Mouse (Mus musculus) forebrain, embryonic 12.5 days (tissue): Measurements from ENCODE around the gene Ccdc162. TPM values are rescaled to one million over a fixed set of nuclear protein-coding genes. Genes with fewer than 3 reads are reported as not detected.

Source experiments
- ATAC-seq: fragments of 200-750 bp; cut with Nextera tagmentation; 2 replicates; pipeline ENCODE4 v1.8.0; 2017; ENCODE audit warnings: moderate TSS enrichment; ENCODE audit not compliant: low FRiP score
- H3K27ac ChIP-seq: fragments of 300-500 bp; sonication (generic); 2 replicates; pipeline ENCODE4 v1.5.1; 2016; ENCODE audit warnings: mild to moderate bottlenecking
- H3K27me3 ChIP-seq: fragments of 300-500 bp; sonication (generic); 2 replicates; pipeline ENCODE4 v1.6.1; 2016; ENCODE audit warnings: mild to moderate bottlenecking
- H3K36me3 ChIP-seq: fragments of 300-500 bp; sonication (generic); replicated peaks from 2 replicates; pipeline ENCODE4 v1.6.1; 2016; ENCODE audit warnings: mild to moderate bottlenecking
- H3K4me1 ChIP-seq: fragments of 300-500 bp; sonication (generic); 2 replicates; pipeline ENCODE4 v1.6.1; 2016
- H3K4me2 ChIP-seq: fragments of 300-500 bp; sonication (generic); 2 replicates; pipeline ENCODE4 v1.6.1; 2016; ENCODE audit warnings: mild to moderate bottlenecking, moderate library complexity
- H3K4me3 ChIP-seq: fragments of 300-500 bp; sonication (generic); replicated peaks from 2 replicates; pipeline ENCODE4 v1.5.1; 2016; ENCODE audit warnings: mild to moderate bottlenecking
- H3K9ac ChIP-seq: fragments of 300-500 bp; sonication (generic); 2 replicates; pipeline ENCODE4 v1.6.1; 2016; ENCODE audit warnings: mild to moderate bottlenecking
- H3K9me3 ChIP-seq: fragments of 300-500 bp; sonication (generic); 2 replicates; pipeline ENCODE4 v1.6.1; 2016
- WGBS: fragments of 180-500 bp; shearing (Covaris S2); methylation state at CpG from one replicate; pipeline ENCODE4 v1.1.7; 2016; 5-methylcytosine and 5-hydroxymethylcytosine counted together
- polyA plus RNA-seq: library from polyadenylated mRNA; unstranded; fragments of >200 nt; fragmentation: Nextera tagmentation; extraction: Ambion mirVana; gene quantifications from 2 replicates; pipeline ENCODE4 v1.2.1, GENCODE M21; 2016

The Ccdc162 gene
- polyA plus RNA-seq, 1 experiment from 2014 or later, result 0.31 TPM

DNA sequence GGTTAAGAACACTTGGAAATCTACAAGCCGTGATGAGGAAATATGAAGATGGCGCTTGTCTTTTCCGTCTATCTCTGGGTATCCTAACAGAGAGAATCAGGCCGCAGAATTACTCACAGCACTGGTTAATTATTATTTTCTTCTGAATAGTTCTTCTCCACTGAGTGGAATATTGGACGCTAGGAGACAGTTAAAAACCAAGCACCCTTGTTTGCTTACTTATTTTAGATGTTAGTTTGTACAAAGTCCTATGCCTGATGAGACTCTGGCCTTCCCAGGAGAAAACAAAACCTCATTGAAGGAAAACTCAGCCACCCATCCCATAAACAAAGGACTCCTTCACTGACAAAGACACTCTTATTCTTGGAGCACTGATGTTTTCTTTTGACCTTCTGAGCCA, 104.5 kb downstream of the Ccdc162 start:
- no peaks in the 10 kb centered on the region for H3K4me1 ChIP-seq
- no peak overlapping the region for H3K4me3 ChIP-seq
- no peak for ATAC-seq
- no peak overlapping the region for H3K4me2 ChIP-seq
- H3K9ac ChIP-seq, result no peak overlapping the region
- 91% methylated on average over 5 of the region's 5 CpGs for WGBS
- no peaks in the 10 kb centered on the region for H3K27me3 ChIP-seq
- H3K9me3 ChIP-seq, result no peaks in the 10 kb centered on the region
- no peaks in the 10 kb centered on the region for H3K36me3 ChIP-seq
- no peak overlapping the region for H3K27ac ChIP-seq

GRCm38 (mm10) chr10:41609475-41609874, 107.0 kb downstream of the Ccdc162 start:
- Histone ChIP-seq H3K36me3 (no peaks in the 10 kb centered on the region), H3K4me3 (no peak overlapping the region), H3K9me3 (no peaks in the 10 kb centered on the region), H3K27ac (no peak overlapping the region), H3K9ac (no peak overlapping the region), H3K4me1 (no peaks in the 10 kb centered on the region), H3K4me2 (no peak overlapping the region), H3K27me3 (no peaks in the 10 kb centered on the region)
- ATAC-seq, result no peak
- WGBS, result 88% methylated on average over 1 of the region's 1 CpGs

DNA sequence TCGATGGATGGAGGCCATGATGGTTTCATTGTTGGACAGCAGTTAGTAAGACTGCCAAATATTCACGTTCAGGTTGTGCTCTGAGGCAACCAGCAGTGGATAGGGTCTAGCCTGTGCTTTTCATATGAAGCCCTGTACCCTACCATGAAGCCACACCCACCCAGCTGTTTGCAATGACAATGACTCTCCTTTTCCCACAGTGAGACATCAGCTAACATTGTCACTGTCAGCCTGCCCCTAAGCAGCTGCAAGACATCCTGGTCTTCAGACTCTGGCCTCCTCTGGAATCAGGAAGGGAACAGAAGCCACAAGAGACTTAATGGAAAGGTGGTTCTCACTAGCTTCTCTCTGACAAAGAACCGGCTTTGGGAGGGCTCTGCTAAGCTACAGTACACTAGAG, 107.9 kb downstream of the Ccdc162 start:
- H3K9ac ChIP-seq, result no peak overlapping the region
- H3K27ac ChIP-seq, result no peak overlapping the region
- no peaks in the 10 kb centered on the region for H3K27me3 ChIP-seq
- WGBS, result 89% methylated on average over 3 of the region's 3 CpGs
- no peaks in the 10 kb centered on the region for H3K9me3 ChIP-seq
- ATAC-seq, result no peak
- H3K36me3 ChIP-seq, result no peaks in the 10 kb centered on the region
- H3K4me1 ChIP-seq, result no peaks in the 10 kb centered on the region
- no peak overlapping the region for H3K4me2 ChIP-seq
- no peak overlapping the region for H3K4me3 ChIP-seq

- ATAC-seq, result no peak
- Histone ChIP-seq H3K9ac (no peak overlapping the region), H3K4me1 (peaks cover 5% of the 10 kb centered on the region), H3K4me2 (no peak overlapping the region), H3K27me3 (no peaks in the 10 kb centered on the region; the same call in 1 of the 2 replicates), H3K4me3 (no peak overlapping the region), H3K36me3 (no peaks in the 10 kb centered on the region), H3K9me3 (no peaks in the 10 kb centered on the region), H3K27ac (no peak overlapping the region)
- WGBS, result 83% methylated on average over 1 of the region's 1 CpGs
These were observed 113.8 kb downstream of the Ccdc162 start for GRCm38 (mm10) chr10:41602667-41603066.

DNA sequence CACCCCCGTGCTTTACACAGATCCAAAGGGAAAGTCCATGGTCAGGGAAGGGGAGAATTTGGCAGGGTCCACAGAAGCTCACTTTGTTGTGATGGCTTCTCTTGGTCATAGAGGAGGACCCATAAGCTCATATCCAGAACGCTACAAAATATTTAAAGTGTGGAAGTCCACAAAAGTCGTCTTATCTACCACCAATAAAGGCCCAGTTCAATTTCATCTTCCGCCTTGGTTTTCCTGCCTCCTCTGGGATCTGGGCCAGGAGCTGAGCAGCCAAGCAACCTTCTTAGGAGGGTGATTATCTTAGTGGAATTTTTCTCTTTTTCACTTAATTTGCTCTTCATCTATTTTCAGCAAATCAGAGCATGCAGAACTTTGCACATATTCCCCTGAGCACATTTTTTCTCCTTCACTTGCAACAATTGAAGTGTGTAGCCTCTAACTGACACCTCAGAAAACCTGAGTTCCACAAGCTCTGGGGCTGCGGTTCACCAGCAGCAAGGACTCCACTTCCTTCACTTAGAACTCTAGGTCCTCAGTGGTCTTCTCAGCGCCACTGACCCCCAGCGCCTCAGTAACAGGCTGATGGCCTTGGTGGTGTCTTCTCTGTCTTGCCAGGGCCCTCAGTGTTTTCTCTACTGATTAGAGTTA, 114.4 kb downstream of the Ccdc162 start:
- Histone ChIP-seq H3K27me3 (no peaks in the 10 kb centered on the region; the same call in 1 of the 2 replicates), H3K27ac (no peak overlapping the region), H3K4me2 (no peak overlapping the region), H3K4me3 (no peak overlapping the region), H3K4me1 (peaks cover 5% of the 10 kb centered on the region), H3K9me3 (no peaks in the 10 kb centered on the region), H3K36me3 (no peaks in the 10 kb centered on the region), H3K9ac (no peak overlapping the region)
- 88% methylated on average over 7 of the region's 7 CpGs for WGBS
- no peak for ATAC-seq

DNA sequence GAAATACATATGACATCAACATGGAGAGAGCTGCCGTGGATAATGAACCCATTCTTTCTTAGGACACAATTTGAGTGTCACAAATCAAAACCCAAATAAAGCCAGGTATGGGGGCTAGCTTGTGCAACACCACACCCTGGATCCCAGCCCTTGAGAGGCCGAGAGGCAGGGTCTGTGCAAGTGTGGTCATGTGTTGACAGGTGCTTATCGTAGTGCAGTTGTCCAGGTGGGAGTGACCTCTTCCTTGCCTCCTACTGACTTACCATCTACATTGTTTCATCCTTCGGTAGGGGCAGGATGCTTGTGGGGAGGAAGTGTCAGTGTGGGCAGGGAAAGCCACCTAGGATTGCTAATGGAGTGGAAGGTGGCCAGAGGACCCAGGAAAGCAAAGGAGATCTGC, 115.1 kb downstream of the Ccdc162 start:
- H3K27me3 ChIP-seq, result no peaks in the 10 kb centered on the region; the same call in 1 of the 2 replicates
- peaks cover 5% of the 10 kb centered on the region for H3K4me1 ChIP-seq
- no peak overlapping the region for H3K4me2 ChIP-seq
- no peaks in the 10 kb centered on the region for H3K36me3 ChIP-seq
- no peak overlapping the region for H3K9ac ChIP-seq
- no peak for ATAC-seq
- no peak overlapping the region for H3K4me3 ChIP-seq
- H3K27ac ChIP-seq, result no peak overlapping the region
- WGBS, result 84% methylated on average over 4 of the region's 4 CpGs
- no peaks in the 10 kb centered on the region for H3K9me3 ChIP-seq

DNA sequence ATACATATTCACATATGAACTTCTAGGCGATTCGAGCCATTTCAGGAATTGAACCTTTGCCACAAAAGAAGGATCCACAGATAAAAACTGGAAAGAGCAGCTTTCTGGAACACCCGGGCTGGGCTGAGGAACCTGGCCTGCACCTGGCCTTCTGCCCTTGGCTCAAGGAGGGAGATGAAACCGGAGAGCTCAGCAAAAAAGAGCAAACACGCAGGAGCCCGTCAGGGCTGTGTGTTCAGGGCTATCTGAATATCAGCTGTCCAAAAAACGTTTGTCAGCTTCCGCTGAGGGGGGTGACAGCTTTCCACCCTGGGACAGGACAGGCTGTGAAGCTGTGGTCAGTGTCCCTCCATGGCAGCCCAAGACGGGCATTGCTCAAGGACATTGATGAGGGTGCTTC, 117.4 kb downstream of the Ccdc162 start:
- Histone ChIP-seq H3K4me2 (no peak overlapping the region), H3K9ac (no peak overlapping the region), H3K27me3 (no peaks in the 10 kb centered on the region; the same call in 1 of the 2 replicates), H3K9me3 (no peaks in the 10 kb centered on the region), H3K27ac (no peak overlapping the region), H3K4me3 (no peak overlapping the region), H3K4me1 (peaks cover 5% of the 10 kb centered on the region), H3K36me3 (no peaks in the 10 kb centered on the region)
- 86% methylated on average over 9 of the region's 9 CpGs for WGBS
- ATAC-seq, result no peak

- Histone ChIP-seq H3K36me3 (no peaks in the 10 kb centered on the region), H3K9me3 (no peaks in the 10 kb centered on the region), H3K4me3 (no peak overlapping the region), H3K27me3 (no peaks in the 10 kb centered on the region; the same call in 1 of the 2 replicates), H3K4me2 (no peak overlapping the region), H3K9ac (no peak overlapping the region), H3K4me1 (peaks cover 5% of the 10 kb centered on the region), H3K27ac (no peak overlapping the region)
- WGBS, result 61% methylated on average over 9 of the region's 9 CpGs
- no peak for ATAC-seq
These were observed 118.2 kb downstream of the Ccdc162 start for GRCm38 (mm10) chr10:41598221-41598620.

- Histone ChIP-seq H3K4me1 (peaks cover 5% of the 10 kb centered on the region), H3K4me2 (no peak overlapping the region), H3K4me3 (no peak overlapping the region), H3K36me3 (no peaks in the 10 kb centered on the region), H3K27me3 (no peaks in the 10 kb centered on the region), H3K9me3 (no peaks in the 10 kb centered on the region), H3K9ac (no peak overlapping the region), H3K27ac (no peak overlapping the region)
- no peak for ATAC-seq
- WGBS, result 82% methylated on average over 3 of the region's 3 CpGs
These were observed 120.9 kb downstream of the Ccdc162 start for GRCm38 (mm10) chr10:41595550-41595949.

- Histone ChIP-seq H3K9me3 (no peaks in the 10 kb centered on the region), H3K36me3 (no peaks in the 10 kb centered on the region), H3K27me3 (no peaks in the 10 kb centered on the region), H3K4me2 (no peak overlapping the region), H3K4me3 (no peak overlapping the region), H3K9ac (no peak overlapping the region), H3K4me1 (peaks cover 5% of the 10 kb centered on the region), H3K27ac (no peak overlapping the region)
- WGBS, result 84% methylated on average over 2 of the region's 2 CpGs
- no peak for ATAC-seq
These were observed 121.5 kb downstream of the Ccdc162 start for GRCm38 (mm10) chr10:41594957-41595356.

DNA sequence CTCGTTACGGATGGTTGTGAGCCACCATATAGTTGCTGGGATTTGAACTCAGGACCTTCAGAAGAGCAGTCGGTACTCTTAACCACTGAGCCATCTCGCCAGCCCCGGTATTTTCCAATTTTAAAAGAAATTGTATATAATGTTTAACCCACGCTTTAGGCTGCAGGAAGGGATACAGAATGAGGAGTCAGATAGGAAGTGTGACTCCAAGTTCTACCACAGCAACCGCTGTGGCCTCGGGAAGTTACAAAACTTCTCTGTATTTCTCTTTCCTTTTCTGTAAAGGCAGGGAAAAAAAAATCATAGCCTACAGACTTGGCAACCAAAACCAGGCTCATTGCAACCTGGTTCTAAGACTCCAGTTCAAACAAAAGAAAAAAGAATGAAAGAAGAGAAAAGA, 122.0 kb downstream of the Ccdc162 start:
- ATAC-seq, result no peak
- H3K9ac ChIP-seq, result no peak overlapping the region
- no peaks in the 10 kb centered on the region for H3K27me3 ChIP-seq
- H3K4me2 ChIP-seq, result no peak overlapping the region
- WGBS, result 96% methylated on average over 8 of the region's 8 CpGs
- H3K4me3 ChIP-seq, result no peak overlapping the region
- no peak overlapping the region for H3K27ac ChIP-seq
- no peaks in the 10 kb centered on the region for H3K36me3 ChIP-seq
- no peaks in the 10 kb centered on the region for H3K9me3 ChIP-seq
- peaks cover 5% of the 10 kb centered on the region for H3K4me1 ChIP-seq

DNA sequence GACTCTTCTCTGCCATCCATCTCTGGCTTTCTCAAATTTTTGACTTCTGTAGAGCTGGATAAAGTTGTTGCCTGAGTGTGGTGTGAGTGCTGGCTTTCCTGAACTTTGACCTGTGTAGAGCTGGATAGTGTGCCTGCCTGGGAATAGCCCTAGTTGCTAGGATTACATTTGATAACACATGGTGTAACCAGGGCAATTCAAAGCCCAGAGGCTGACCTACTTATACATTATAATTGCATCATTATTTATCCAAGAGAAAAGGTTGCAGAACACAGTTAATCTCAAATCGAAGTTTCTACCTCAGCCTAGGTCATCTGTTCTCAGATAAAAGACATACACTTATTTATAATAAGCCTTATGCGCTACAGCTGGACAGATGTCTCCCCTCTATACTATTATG, 127.8 kb downstream of the Ccdc162 start:
- Histone ChIP-seq H3K9me3 (no peaks in the 10 kb centered on the region), H3K9ac (no peak overlapping the region), H3K27me3 (no peaks in the 10 kb centered on the region), H3K27ac (no peak overlapping the region), H3K4me1 (no peaks in the 10 kb centered on the region), H3K4me3 (no peak overlapping the region), H3K4me2 (no peak overlapping the region), H3K36me3 (no peaks in the 10 kb centered on the region)
- WGBS, result 93% methylated on average over 2 of the region's 2 CpGs
- ATAC-seq, result no peak
